Mouse (Mus musculus): ENCODE data around the gene 4930451I11Rik. TPM values are rescaled to one million over a fixed set of nuclear protein-coding genes. Genes with fewer than 3 reads are reported as not detected.
A peak's percentile ranks its signal among the peaks of the same experiment; 100 is the strongest.

4930451I11Rik gene
- polyA plus RNA-seq, 1 experiment from 2014 or later = not detected

GRCm38 (mm10) chr7:126809723-126810369, 21.6 kb downstream of the 4930451I11Rik start:
- DNase-seq (ENCODE audit: low spot score) (no peak), ATAC-seq (ENCODE audit: insufficient read depth, low FRiP score, low TSS enrichment) (no peak)
- Histone ChIP-seq H3K4me2 (ENCODE audit: low read depth) (no peak overlapping the region), H3K9ac (ENCODE audit: low read length) (no peak overlapping the region), H3K27ac (ENCODE audit: low read depth, low read length) (no peak overlapping the region), H3K4me3 (ENCODE audit: low read depth, low read length) (no peak overlapping the region), H3K4me1 (ENCODE audit: control insufficient read depth, insufficient read depth, low read length) (peaks cover 14% of the 10 kb centered on the region), H3K36me3 (ENCODE audit: control insufficient read depth, insufficient read depth, low read length) (no peaks in the 10 kb centered on the region), H3K9me3 (ENCODE audit: control insufficient read depth, low read length) (no peaks in the 10 kb centered on the region), H3K27me3 (ENCODE audit: control insufficient read depth, insufficient read depth, low read length) (no peaks in the 10 kb centered on the region)
- WGBS = 76% methylated on average over 5 of the region's 5 CpGs

GRCm38 (mm10) chr7:126808703-126809455, 22.6 kb downstream of the 4930451I11Rik start:
- Histone ChIP-seq H3K4me2 (ENCODE audit: low read depth) (peak overlapping the region; percentile 93), H3K27ac (ENCODE audit: low read depth, low read length) (peak overlapping the region; percentile 67), H3K9ac (ENCODE audit: low read length) (peak overlapping the region; percentile 76), H3K4me1 (ENCODE audit: control insufficient read depth, insufficient read depth, low read length) (peaks cover 14% of the 10 kb centered on the region), H3K4me3 (ENCODE audit: low read depth, low read length) (peak overlapping the region; percentile 60), H3K27me3 (ENCODE audit: control insufficient read depth, insufficient read depth, low read length) (no peaks in the 10 kb centered on the region), H3K9me3 (ENCODE audit: control insufficient read depth, low read length) (no peaks in the 10 kb centered on the region), H3K36me3 (ENCODE audit: control insufficient read depth, insufficient read depth, low read length) (no peaks in the 10 kb centered on the region)
- under 1% methylated on average over 42 of the region's 43 CpGs for WGBS
- DNase-seq (ENCODE audit: low spot score) (peak; percentile 87), ATAC-seq (ENCODE audit: insufficient read depth, low FRiP score, low TSS enrichment) (peak; percentile 92)

- WGBS = 81% methylated on average over 4 of the region's 4 CpGs
- ATAC-seq (ENCODE audit: insufficient read depth, low FRiP score, low TSS enrichment) (no peak), DNase-seq (ENCODE audit: low spot score) (no peak)
- Histone ChIP-seq H3K4me1 (ENCODE audit: control insufficient read depth, insufficient read depth, low read length) (peaks cover 14% of the 10 kb centered on the region), H3K4me3 (ENCODE audit: low read depth, low read length) (no peak overlapping the region), H3K9ac (ENCODE audit: low read length) (peak overlapping the region; percentile 7; the same call in 1 of the 2 replicates), H3K9me3 (ENCODE audit: control insufficient read depth, low read length) (no peaks in the 10 kb centered on the region), H3K4me2 (ENCODE audit: low read depth) (peak overlapping the region; percentile 93), H3K27ac (ENCODE audit: low read depth, low read length) (no peak overlapping the region), H3K27me3 (ENCODE audit: control insufficient read depth, insufficient read depth, low read length) (no peaks in the 10 kb centered on the region), H3K36me3 (ENCODE audit: control insufficient read depth, insufficient read depth, low read length) (no peaks in the 10 kb centered on the region; the same call in 1 of the 2 replicates)
These were observed 24.0 kb downstream of the 4930451I11Rik start for GRCm38 (mm10) chr7:126807405-126807804.

GRCm38 (mm10) chr7:126806956-126807355, 24.5 kb downstream of the 4930451I11Rik start:
- no peaks in the 10 kb centered on the region; the same call in 1 of the 2 replicates for H3K36me3 ChIP-seq (ENCODE audit: control insufficient read depth, insufficient read depth, low read length)
- DNase-seq (ENCODE audit: low spot score) (no peak), ATAC-seq (ENCODE audit: insufficient read depth, low FRiP score, low TSS enrichment) (no peak)
- WGBS = 91% methylated on average over 6 of the region's 6 CpGs
- H3K27ac ChIP-seq (ENCODE audit: low read depth, low read length) = no peak overlapping the region
- no peak overlapping the region; the same call in 1 of the 2 replicates for H3K9ac ChIP-seq (ENCODE audit: low read length)
- no peaks in the 10 kb centered on the region for H3K27me3 ChIP-seq (ENCODE audit: control insufficient read depth, insufficient read depth, low read length)
- peaks cover 14% of the 10 kb centered on the region for H3K4me1 ChIP-seq (ENCODE audit: control insufficient read depth, insufficient read depth, low read length)
- no peak overlapping the region for H3K4me2 ChIP-seq (ENCODE audit: low read depth)
- no peak overlapping the region for H3K4me3 ChIP-seq (ENCODE audit: low read depth, low read length)
- H3K9me3 ChIP-seq (ENCODE audit: control insufficient read depth, low read length) = no peaks in the 10 kb centered on the region

GRCm38 (mm10) chr7:126803751-126804150, 27.7 kb downstream of the 4930451I11Rik start:
- ATAC-seq (ENCODE audit: insufficient read depth, low FRiP score, low TSS enrichment) = no peak
- Histone ChIP-seq H3K4me3 (ENCODE audit: low read depth, low read length) (no peak overlapping the region), H3K4me1 (ENCODE audit: control insufficient read depth, insufficient read depth, low read length) (peaks cover 17% of the 10 kb centered on the region), H3K27ac (ENCODE audit: low read depth, low read length) (no peak overlapping the region), H3K27me3 (ENCODE audit: control insufficient read depth, insufficient read depth, low read length) (no peaks in the 10 kb centered on the region), H3K4me2 (ENCODE audit: low read depth) (no peak overlapping the region), H3K9me3 (ENCODE audit: control insufficient read depth, low read length) (no peaks in the 10 kb centered on the region), H3K36me3 (ENCODE audit: control insufficient read depth, insufficient read depth, low read length) (no peaks in the 10 kb centered on the region; the same call in 1 of the 2 replicates), H3K9ac (ENCODE audit: low read length) (no peak overlapping the region; the same call in 1 of the 2 replicates)
- no peak for DNase-seq (ENCODE audit: low spot score)

GRCm38 (mm10) chr7:126803181-126803580, 28.3 kb downstream of the 4930451I11Rik start:
- 92% methylated on average over 6 of the region's 6 CpGs for WGBS
- DNase-seq (ENCODE audit: low spot score) (no peak), ATAC-seq (ENCODE audit: insufficient read depth, low FRiP score, low TSS enrichment) (no peak)
- Histone ChIP-seq H3K27me3 (ENCODE audit: control insufficient read depth, insufficient read depth, low read length) (no peaks in the 10 kb centered on the region), H3K9me3 (ENCODE audit: control insufficient read depth, low read length) (no peaks in the 10 kb centered on the region), H3K4me1 (ENCODE audit: control insufficient read depth, insufficient read depth, low read length) (peaks cover 14% of the 10 kb centered on the region), H3K36me3 (ENCODE audit: control insufficient read depth, insufficient read depth, low read length) (no peaks in the 10 kb centered on the region; the same call in 1 of the 2 replicates), H3K27ac (ENCODE audit: low read depth, low read length) (no peak overlapping the region), H3K4me3 (ENCODE audit: low read depth, low read length) (no peak overlapping the region), H3K9ac (ENCODE audit: low read length) (no peak overlapping the region), H3K4me2 (ENCODE audit: low read depth) (no peak overlapping the region)

GRCm38 (mm10) chr7:126802134-126802889, 29.1 kb downstream of the 4930451I11Rik start:
- no peak overlapping the region for H3K4me2 ChIP-seq (ENCODE audit: low read depth)
- no peaks in the 10 kb centered on the region for H3K9me3 ChIP-seq (ENCODE audit: control insufficient read depth, low read length)
- H3K9ac ChIP-seq (ENCODE audit: low read length) = no peak overlapping the region
- H3K36me3 ChIP-seq (ENCODE audit: control insufficient read depth, insufficient read depth, low read length) = no peaks in the 10 kb centered on the region; the same call in 1 of the 2 replicates
- no peak overlapping the region for H3K27ac ChIP-seq (ENCODE audit: low read depth, low read length)
- 82% methylated on average over 11 of the region's 11 CpGs for whole genome bisulfite sequencing
- H3K27me3 ChIP-seq (ENCODE audit: control insufficient read depth, insufficient read depth, low read length) = no peaks in the 10 kb centered on the region
- no peak overlapping the region for H3K4me3 ChIP-seq (ENCODE audit: low read depth, low read length)
- H3K4me1 ChIP-seq (ENCODE audit: control insufficient read depth, insufficient read depth, low read length) = peaks cover 16% of the 10 kb centered on the region
- no peak for DNase-seq (ENCODE audit: low spot score)
- ATAC-seq (ENCODE audit: insufficient read depth, low FRiP score, low TSS enrichment) = no peak

GRCm38 (mm10) chr7:126801057-126801422, 30.4 kb downstream of the 4930451I11Rik start:
- H3K27me3 ChIP-seq (ENCODE audit: control insufficient read depth, insufficient read depth, low read length) = no peaks in the 10 kb centered on the region
- peaks cover 5% of the 10 kb centered on the region for H3K36me3 ChIP-seq (ENCODE audit: control insufficient read depth, insufficient read depth, low read length)

More at GRCm38 (mm10) chr7:126801057-126801422, 30.4 kb downstream of the 4930451I11Rik start:
- DNase-seq (ENCODE audit: low spot score) = no peak
- no peak for ATAC-seq (ENCODE audit: insufficient read depth, low FRiP score, low TSS enrichment)
- Histone ChIP-seq H3K27ac (ENCODE audit: low read depth, low read length) (no peak overlapping the region), H3K9me3 (ENCODE audit: control insufficient read depth, low read length) (no peaks in the 10 kb centered on the region), H3K4me3 (ENCODE audit: low read depth, low read length) (no peak overlapping the region), H3K4me1 (ENCODE audit: control insufficient read depth, insufficient read depth, low read length) (peaks cover 18% of the 10 kb centered on the region), H3K4me2 (ENCODE audit: low read depth) (no peak overlapping the region), H3K9ac (ENCODE audit: low read length) (no peak overlapping the region)
- 96% methylated on average over 16 of the region's 16 CpGs for WGBS

Measured in neural tube, embryonic 11.5 days (tissue).